Mouse (Mus musculus) heart, adult 2 months (tissue): ENCODE results near the gene Nrip3.

Source experiments
- CTCF ChIP-seq: fragments of 200-600 bp; IDR thresholded peaks from 2 replicates; pipeline ENCODE4 v1.8.1; 2022; ENCODE audit warnings: antibody characterized with exemption, mild to moderate bottlenecking, moderate library complexity
- EP300 ChIP-seq: fragments of 200-500 bp; IDR thresholded peaks from 2 replicates; pipeline ENCODE4 v1.6.1; 2011; ENCODE audit warnings: low read depth, low read length, control low read depth; ENCODE audit not compliant: insufficient read depth
- POLR2A ChIP-seq: fragments of 200-500 bp; IDR thresholded peaks from 2 replicates; pipeline ENCODE4 v1.6.1; 2011; ENCODE audit warnings: mild to moderate bottlenecking, low read depth, low read length, control low read depth; ENCODE audit not compliant: insufficient read depth

DNA sequence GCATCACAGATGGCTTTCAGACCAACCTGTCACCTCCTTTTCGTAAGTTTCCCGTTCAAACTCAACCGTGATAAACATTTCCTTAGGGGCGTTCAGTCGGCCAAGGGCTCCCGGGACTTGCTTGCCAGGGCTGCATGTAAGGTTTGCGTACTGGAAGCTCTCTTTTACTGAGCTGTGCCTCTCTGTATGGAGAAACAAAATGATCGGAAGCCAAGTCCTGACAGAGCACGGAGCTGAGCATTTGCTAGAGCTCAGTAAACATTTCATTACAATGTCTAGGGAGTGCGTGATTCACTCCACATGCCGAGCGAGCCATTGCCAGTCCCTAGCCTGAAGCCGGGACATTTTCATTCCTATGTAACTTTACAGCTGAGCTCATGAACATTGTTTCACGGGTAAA lies 43.5 kb upstream of the Nrip3 start:
- TF ChIP-seq EP300 (no peak), CTCF (no peak), POLR2A (no peak)
